9 mouse cellular contexts compared by ENCODE assay signal in the genomic region with DNA sequence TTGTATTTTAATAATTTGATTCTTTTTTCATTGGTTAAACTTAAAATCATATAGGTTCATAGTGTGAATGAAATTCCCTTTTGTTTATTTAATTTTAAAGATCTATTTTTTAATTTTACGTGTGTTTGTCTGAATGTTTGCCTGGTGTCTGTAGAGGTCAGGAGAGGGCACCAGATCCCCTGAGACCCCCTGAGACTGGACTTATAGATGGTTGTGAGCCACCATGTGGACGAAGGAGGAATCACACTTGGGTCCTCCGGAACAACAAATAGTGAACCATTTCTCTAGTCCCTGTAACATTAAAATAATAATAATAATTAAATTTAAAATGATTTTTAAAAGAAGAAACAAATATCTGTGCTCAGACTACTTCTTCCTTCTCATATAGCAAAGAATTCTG. TPM values are rescaled to one million over a fixed set of nuclear protein-coding genes. Genes with fewer than 3 reads are reported as not detected.
DNase-seq lines count a peak whose midpoint lies in the region; ATAC-seq and TF ChIP-seq lines count a peak whose summit lies in the region.
"Had no signal": no experiment of that assay in that cellular context is flagged by ENCODE, and none has a peak within 500 bp of the region (broad histone marks: within the 10 kb centered on the region; RNA-seq: fewer than 3 reads in every experiment).

No protein-coding gene starts in this region.

- peak; percentile 33 to 68 for DNase-seq in adrenal gland, adult (ENCODE audit: inconsistent age in 2 of 2, low spot score in 1 of 2)
- no peak for DNase-seq in adrenal gland, adult 8-10 months
- peak; percentile 81 for DNase-seq in left cerebral cortex, postnatal 4 days
- no peak for DNase-seq in left cerebral cortex, adult 8-10 months (ENCODE audit: low spot score in 2 of 2)
- DNase-seq in adrenal gland, postnatal 36 days: peak; percentile 44 to 53
- peak; percentile 69 for DNase-seq in heart, postnatal 0 days (ENCODE audit: low spot score)
- no peak for DNase-seq in lung, adult 2 months
- DNase-seq in spleen, postnatal 4 days (ENCODE audit: low spot score in 2 of 2): peak; percentile 37 to 68

- no peaks in the 10 kb centered on the region for H3K27me3 ChIP-seq in heart, postnatal 0 days (ENCODE audit: control insufficient read depth, insufficient read depth, low read length)

- no peak for ATAC-seq in heart, postnatal 0 days (ENCODE audit: insufficient read depth, low read depth)

- TF ChIP-seq CTCF in heart, postnatal 0 days (IDR thresholded peaks at IDR 0.05; ENCODE audit: low read depth): peak; percentile 87
- peak; percentile 78 for TF ChIP-seq CTCF in lung, adult 2 months (IDR thresholded peaks at IDR 0.05; ENCODE audit: insufficient read depth, low read length)

- H3K36me3 ChIP-seq in heart, postnatal 0 days (replicated peaks; ENCODE audit: control insufficient read depth, insufficient read depth, low read length): no peaks in the 10 kb centered on the region
- H3K36me3 ChIP-seq: limb, embryonic 13.5 days had no signal

- no peaks in the 10 kb centered on the region for H3K4me1 ChIP-seq in heart, postnatal 0 days (ENCODE audit: control insufficient read depth, insufficient read depth)
- H3K4me1 ChIP-seq in lung, adult 2 months (ENCODE audit: control insufficient read depth, insufficient read depth, low read length): no peaks in the 10 kb centered on the region
- H3K4me1 ChIP-seq: limb, embryonic 13.5 days had no signal

- TF ChIP-seq EP300 in heart, postnatal 0 days (IDR thresholded peaks at IDR 0.05; ENCODE audit: low read depth): 0 out of 2 replicates have a peak, but pooled peaks have one; percentile 29

- WGBS in heart, postnatal 0 days: 15% methylated on average over 3 of the region's 3 CpGs
- WGBS in lung, adult 2 months: 8% methylated on average over 3 of the region's 3 CpGs

- H3K4me2 ChIP-seq in heart, postnatal 0 days (ENCODE audit: low read depth, low read length): no peak overlapping the region
- H3K4me2 ChIP-seq: limb, embryonic 13.5 days had no signal

- no peaks in the 10 kb centered on the region for H3K9me3 ChIP-seq in heart, postnatal 0 days (replicated peaks; ENCODE audit: control insufficient read depth, low read length)
- H3K9me3 ChIP-seq: limb, embryonic 13.5 days had no signal

- no peak overlapping the region for H3K9ac ChIP-seq in heart, postnatal 0 days (replicated peaks; ENCODE audit: low read depth, low read length)
- H3K9ac ChIP-seq: limb, embryonic 13.5 days had no signal

- no peak for TF ChIP-seq POLR2A in lung, adult 2 months (IDR thresholded peaks at IDR 0.05; ENCODE audit: borderline replicate concordance, extremely low read depth, low read depth, low read length)

- H3K27ac ChIP-seq in heart, postnatal 0 days (ENCODE audit: low read depth): no peak overlapping the region
- H3K27ac ChIP-seq: limb, embryonic 13.5 days had no signal

- intact Hi-C loops in left cerebral cortex, postnatal 4 days (cut with DNase I): loop anchor here (5.0 to 10.0 kb wide), 2 partner anchors 100 to 337 kb away; partner anchors contain the start of gene Sertm1

- H3K4me3 ChIP-seq in heart, postnatal 0 days (ENCODE audit: low read depth, low read length): no peak overlapping the region
- no peak overlapping the region for H3K4me3 ChIP-seq in lung, adult 2 months (replicated peaks; ENCODE audit: extremely low read depth, low read depth, low read length)
- H3K4me3 ChIP-seq: limb, embryonic 13.5 days had no signal

RNA-seq across cellular contexts. Expression of gene Rfxap, which starts 7.7 kb away (rescaled TPM):
- 10 to 100 TPM; 25.4 to 38.6 (median 31.6) TPM for total RNA-seq in adrenal gland, adult 8-10 months (2022)
- total RNA-seq in left cerebral cortex, postnatal 4 days (2021): 10 to 100 TPM; 53.9 to 60.5 TPM
- total RNA-seq in left cerebral cortex, adult 8-10 months (2022): 10 to 100 TPM; 35.3 to 57.7 (median 46.8) TPM
- 10 to 100 TPM; 27.9 to 44.1 TPM for total RNA-seq in adrenal gland, postnatal 36 days (2021)
- 10.4 and 14.5 TPM in 2 replicates for total RNA-seq in heart, postnatal 0 days (2014; rRNA removed; ENCODE audit: low replicate concordance)
- polyA plus RNA-seq in heart, postnatal 0 days (2015; fragmentation: Nextera tagmentation; extraction: Ambion mirVana): 21.2 and 22.1 TPM in 2 replicates
- 13.2 and 22.6 TPM in 2 replicates for polyA plus RNA-seq in lung, adult 2 months (2012; rRNA removed)

RNA-seq across cellular contexts. Expression of gene Smad9, which starts 59.9 kb away (rescaled TPM):
- total RNA-seq in adrenal gland, adult 8-10 months (2022): 10 to 100 TPM; 26.9 to 55.8 (median 28.7) TPM
- total RNA-seq in left cerebral cortex, postnatal 4 days (2021): 1 to 10 TPM; 2.8 to 3.1 TPM
- 10 to 100 TPM; 11.0 to 12.5 (median 11.6) TPM for total RNA-seq in left cerebral cortex, adult 8-10 months (2022)
- total RNA-seq in adrenal gland, postnatal 36 days (2021): 10 to 100 TPM; 21.8 to 36.3 TPM
- 0.69 and 1.0 TPM in 2 replicates for total RNA-seq in heart, postnatal 0 days (2014; rRNA removed; ENCODE audit: low replicate concordance)
- 0.27 and 0.30 TPM in 2 replicates for polyA plus RNA-seq in heart, postnatal 0 days (2015; fragmentation: Nextera tagmentation; extraction: Ambion mirVana)
- 4.0 and 5.6 TPM in 2 replicates for polyA plus RNA-seq in lung, adult 2 months (2012; rRNA removed)

Comparison
In these comparisons a context has a peak if more than half of its experiments do, and no peak if none do; other contexts are left out.
1. DNase-seq: peak in adrenal gland, adult (2 of 2), left cerebral cortex, postnatal 4 days (single experiment), adrenal gland, postnatal 36 days (2 of 2), heart, postnatal 0 days (single experiment) and spleen, postnatal 4 days (2 of 2); none in adrenal gland, adult 8-10 months (single experiment), left cerebral cortex, adult 8-10 months (0 of 2) and lung, adult 2 months (single experiment).